Mouse (Mus musculus): ENCODE measurements at regions not wholly inside any gene's neighbourhood (a gene's known extent, or its start where the extent isn't known, plus 50 kb on each side); places are given as distances from the start of the nearest gene placed in this dataset.

DNA sequence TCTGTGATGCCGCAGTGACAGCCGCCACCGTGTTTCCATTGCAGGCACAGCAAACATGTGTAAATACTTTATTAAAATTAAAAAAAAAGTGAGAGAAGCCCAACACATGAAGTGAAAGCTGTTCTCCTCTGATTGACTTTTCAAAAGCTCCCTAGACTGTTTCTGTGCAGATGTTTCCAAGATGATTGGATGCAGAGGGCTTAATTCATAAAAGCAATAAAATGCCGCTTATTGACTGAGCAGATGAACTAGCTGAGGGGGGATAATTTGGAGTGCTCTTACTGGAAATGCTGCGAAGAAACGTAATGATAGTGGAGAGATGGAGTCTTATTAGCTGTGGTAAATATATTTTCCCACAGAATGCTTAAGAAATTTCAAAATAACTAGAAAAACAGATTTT lies 170.4 kb downstream of the Rnf144a start:
- DNase-seq, result no peak

DNA sequence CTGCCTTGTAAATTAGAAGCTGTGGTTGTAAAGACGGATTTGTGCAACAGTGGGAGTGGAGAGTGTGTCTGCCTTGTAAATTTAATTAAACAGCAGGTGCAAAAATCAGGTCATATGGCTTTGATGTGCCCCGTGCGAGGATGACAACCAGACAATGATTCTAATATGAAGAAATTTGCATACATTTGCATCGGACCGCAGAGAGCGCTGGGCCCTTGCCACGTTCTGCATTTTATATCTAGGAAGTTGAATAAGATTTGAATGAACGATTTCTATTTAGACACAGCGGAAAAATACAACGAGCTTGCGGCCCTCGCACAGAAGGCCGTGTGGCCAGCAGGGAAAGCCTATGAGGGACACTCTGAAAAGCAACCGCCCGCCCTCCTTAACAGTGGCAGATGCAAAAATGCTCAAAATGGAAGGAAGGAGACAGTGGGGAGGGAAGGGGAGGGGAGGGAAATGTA lies 187.5 kb downstream of the Rnf144a start:
- no peak for DNase-seq

DNA sequence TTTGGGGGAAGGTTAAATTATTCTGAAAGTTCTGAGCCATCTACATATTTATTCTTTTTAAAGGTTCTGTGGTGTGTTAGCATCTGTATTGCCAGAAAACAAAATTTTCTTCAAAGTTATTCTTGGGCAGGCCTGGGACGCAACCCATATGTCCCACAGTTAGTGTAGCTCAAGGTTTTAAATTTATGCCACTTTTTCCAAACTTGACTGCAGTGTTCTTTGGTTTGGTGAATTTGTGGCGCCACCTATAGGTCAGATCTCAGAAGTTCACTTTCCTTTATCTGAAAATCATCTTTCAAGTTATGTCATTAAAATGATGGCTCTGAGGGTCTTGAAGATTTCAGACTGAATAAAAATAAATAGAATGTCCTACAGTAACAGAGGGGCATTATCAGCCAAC lies 188.7 kb downstream of the Rnf144a start:
- peak; percentile 42 for DNase-seq

DNA sequence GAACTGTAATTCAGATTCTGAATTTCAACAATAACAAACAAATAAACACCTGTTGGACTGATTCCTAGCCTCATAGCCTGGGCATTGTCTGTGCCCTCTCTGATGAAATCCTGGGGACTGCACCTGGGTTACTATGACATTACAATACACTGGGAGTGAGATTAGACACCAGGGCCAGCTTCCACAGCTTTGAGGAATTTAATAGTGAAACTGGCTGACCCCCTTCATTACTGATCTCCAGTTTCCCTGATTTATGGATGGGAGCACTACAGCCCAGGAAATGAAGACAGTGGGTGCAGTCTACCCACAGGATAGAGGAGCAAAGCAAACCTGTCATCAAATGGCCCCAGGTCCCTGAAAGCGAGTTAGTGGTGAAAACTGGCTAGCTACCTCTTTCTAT lies 202.6 kb downstream of the Rnf144a start:
- DNase-seq, result no peak

DNA sequence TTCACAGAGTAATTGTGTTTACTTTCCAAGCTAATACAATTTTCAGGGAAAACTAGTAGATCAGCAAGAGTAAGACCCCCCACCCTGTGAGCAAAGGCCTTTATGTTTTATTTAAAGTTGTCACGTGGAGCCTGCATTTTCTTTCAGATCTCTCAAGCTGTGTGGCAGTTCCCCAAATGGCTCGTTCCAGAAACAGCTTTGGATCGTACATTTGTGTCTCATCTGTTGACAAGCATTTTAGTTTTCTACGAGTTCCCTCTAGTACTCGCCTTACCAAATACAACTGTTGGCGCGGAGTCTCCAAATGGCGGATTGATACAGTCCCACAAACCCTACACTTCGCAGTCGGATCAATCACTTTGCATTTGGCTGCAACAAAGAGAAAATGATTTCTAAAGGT lies 203.6 kb downstream of the Rnf144a start:
- no peak for DNase-seq

DNA sequence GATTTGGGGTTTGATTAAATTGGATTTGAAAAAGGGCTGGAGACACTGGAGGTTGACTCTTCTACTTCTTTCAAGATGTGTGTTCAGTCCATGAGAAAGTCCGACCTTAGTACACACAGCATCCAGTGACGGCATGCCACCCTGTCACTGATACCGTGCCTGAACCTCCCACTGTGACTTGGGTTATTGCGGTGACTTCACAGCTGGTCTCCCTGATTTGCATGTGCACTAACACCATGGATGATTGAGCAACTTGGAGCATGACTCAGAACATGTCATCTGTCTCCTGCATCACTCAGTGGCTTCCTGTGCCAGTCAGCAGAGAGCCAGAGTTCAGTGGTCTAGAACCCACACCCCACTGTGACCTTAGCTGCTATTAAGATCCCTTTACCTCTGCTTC lies 208.3 kb downstream of the Rnf144a start:
- DNase-seq, result no peak

DNA sequence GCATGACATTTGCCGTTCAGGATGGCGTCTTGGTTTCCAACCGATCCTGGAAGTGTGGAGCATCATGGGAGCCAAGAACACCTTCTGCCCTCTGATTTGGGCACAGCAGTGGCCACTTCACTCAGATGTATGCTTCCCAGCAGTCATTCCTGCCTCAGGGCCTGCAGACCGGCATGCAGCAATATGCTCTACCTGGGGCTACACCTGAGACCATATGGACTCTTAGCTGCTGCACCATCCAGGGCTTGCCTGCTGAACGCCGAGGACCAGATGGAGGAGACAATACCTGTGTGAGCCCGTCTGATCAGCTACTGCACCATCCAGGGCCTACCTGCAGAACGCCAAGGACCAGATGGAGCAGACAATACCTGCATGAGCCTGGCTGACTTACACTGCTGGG lies 209.0 kb downstream of the Rnf144a start:
- DNase-seq, result peak; percentile 94

DNA sequence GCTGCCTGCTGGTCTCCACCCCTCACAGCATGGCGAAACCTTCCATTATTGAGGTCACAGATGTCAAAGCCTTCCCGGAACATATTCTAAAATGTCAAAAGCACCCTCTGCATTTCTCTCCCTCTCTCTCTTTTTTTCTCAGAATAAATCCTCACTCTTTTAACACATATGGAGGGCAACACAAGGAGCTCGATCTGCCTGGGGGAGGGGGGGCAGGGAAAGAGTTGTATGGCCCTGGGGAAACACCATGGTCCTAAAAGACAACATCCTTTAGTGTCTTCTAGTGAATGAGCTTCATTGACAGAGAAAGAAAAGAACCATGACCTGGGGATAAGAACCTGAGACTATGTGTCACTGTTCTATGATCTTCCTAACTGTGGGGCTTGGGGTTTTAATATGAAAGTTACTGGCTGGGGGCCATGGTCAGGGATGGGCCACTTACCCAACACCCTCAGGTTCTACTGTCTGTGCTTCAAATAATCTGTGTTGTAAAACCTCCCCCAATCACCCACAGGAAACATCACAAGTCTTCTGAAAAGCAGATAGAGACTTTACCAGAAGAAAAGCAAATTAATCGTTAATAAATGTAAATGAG lies 223.0 kb downstream of the Rnf144a start:
- DNase-seq, result no peak

DNA sequence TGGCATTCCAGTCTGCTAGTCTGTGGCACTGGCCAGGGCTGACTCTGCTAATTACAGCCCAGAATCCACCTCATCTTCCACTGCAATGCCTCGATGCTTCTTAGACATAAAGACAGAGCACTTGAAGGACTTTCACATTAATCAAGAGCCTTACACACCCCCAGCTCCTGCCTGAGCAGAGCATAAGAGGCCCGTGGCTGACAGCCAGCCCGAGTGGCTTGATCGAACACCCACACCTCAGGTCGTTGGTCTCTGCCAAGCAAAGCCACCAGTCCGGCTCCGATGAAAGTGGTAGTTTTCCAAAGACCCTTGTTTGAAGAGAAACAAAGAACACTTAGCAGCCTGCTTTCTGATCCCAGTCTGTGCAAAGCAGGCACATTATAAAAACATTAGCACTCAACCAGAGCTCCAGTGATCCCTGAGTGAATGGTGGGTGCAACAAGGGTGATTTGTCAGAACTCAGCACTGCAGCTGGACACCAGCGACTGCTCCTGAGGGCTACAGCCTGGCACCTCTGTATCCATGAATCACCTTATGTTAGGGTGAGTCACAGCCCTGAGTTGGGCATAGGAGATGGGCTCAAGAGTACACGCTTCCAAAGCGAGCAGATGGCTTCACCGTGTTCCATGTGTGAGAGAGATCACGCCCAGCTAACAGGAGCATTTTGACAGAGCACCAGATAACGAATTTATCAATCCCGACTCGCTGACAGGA lies 223.6 kb downstream of the Rnf144a start:
- DNase-seq, result peak; percentile 80

DNA sequence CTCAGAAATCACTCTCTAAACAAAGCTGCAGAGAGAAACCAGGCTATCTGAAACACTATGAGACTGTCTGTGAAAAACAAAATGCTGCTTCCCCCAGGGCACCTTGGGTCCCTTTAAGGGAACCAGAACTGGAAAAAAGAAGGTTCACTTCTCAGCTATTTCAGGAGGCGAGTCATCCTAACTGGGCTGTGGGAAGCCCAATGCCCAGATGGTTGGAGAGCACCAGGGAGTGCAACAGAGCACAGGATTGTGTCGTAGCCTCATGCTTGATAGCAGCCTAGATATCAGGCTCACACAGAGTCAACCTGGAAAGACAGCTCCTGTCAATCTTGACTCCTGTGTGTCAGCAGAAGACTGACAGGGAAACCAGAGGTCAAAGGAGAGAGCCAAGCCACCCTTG lies 226.1 kb downstream of the Rnf144a start:
- peak; percentile 39 for DNase-seq

DNA sequence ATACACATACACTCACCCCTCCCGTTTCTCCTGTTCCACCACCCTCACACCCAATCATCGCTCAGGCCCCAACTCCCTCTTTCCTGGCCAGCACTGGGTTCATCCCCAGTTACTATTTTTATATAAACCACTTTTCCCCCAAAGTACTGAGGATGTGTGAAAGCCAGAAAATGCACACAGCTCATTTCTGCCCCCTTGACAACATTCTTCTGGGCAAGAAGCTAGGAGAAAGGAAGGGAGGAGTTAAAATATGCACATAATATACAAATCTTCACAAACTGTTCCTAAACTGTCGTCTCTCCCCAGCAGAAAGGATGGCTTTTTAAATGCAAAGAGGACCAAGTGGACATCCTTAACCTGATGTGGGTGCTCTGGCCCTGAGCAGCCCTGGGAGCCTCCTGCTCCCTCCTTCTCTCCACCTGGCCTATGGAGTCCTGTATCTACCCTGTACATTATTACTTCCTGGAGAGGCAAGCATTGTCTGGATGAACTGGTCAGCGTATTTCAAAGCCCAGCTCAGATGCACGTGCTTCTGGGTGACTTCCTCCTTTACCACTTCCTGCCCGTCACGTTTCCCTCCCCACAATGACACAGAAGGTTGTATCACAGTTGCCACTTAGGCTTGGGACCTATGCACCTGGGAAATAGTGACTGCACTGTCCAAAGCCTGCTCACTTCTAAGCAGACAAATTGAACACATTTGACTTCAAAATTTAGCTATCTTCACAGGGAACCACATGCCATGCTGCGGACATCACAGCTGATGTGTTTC lies 227.8 kb downstream of the Rnf144a start:
- DNase-seq, result no peak

DNA sequence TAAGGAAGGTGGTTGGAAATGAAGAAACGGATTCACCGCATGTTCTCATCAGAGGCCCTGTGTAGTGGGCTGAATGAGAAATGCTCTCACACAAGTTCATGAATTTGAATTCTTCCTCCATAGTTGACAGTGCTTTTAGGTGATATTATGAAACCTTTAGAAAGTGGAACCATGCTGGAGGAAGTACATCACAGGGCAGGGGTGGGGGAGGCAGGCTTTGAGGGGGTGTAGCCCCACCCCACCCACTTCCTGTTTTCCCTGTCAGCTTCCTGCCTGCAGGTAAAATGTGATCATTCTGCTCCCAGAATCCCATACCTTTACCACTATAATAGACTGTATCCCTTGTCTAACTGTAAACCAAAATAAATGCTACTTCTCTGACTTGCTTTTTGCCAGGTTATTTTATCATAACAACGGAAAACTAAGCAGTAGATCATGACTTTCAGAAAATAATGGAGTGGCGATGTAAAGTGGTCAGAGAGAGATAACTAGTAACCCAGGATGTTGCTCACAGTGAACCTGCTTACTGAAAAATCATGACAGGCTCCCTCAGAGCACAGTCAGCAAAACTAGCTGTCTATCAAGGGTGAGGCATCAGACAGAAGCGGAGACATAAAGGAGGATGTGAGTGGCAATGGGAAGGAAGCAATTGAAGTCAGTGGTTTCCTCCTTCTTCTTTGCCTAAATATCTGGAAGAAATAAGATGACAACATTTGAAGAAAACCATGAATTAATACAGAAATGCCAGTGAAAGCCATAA lies 230.2 kb downstream of the Rnf144a start:
- DNase-seq, result no peak

DNA sequence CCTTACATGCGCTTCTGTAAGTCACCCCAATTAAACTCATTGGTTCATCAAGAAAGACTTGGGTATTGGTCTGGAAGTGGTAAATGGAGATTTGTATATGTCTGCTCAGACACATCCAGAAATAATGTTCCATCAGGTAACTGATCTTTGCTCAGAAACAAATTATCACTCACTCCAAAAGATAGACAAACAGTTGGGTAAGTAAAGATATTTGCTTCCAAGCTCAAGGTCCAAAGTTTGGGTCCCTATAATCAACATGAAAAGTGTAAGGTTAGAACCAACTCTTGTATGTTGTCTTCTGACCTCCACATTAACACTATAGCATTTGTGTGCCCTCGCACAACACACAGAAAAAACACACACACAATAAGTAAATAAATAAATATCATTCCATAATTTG lies 232.0 kb downstream of the Rnf144a start:
- no peak for DNase-seq

DNA sequence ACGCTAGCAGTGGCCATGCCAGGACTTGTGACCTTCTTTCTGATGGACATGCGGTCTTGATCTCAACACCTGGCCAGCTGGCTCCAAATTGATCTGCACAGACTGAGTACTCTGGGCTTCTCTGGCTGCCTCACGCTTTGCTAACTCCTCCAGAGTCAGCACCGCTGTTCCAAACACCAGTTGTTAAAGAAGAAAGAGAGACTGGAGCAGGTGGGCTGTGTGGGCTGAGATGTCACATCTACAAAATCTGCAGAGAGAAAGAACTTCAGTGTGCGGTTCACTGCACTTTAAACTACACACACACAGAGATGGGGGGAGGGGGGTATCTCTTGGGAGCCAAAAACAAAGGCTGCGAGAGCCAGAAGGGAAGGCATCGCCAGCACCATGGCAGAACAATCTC lies 234.2 kb downstream of the Rnf144a start:
- DNase-seq, result no peak

DNA sequence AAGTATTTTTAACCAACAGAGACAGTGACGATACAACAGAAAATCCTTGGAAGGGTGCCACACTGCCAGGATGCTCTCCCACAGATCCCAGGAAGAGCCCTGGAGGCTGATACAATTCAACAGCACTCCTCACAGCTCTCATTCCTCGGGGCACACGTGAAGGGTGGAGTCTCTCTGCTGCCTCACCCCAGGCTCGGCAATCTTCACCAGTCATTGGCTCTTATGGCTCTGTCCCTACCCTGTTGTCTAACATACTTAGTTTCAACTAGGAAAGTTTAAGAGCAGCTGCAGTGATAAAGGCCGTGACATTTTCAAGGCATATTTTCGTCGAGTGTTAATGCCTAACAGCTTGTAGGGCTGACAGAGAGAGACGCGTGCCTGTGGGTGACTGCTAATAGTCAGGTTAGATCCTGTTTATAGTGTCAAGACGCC lies 238.8 kb downstream of the Rnf144a start:
- DNase-seq, result peak; percentile 61

DNA sequence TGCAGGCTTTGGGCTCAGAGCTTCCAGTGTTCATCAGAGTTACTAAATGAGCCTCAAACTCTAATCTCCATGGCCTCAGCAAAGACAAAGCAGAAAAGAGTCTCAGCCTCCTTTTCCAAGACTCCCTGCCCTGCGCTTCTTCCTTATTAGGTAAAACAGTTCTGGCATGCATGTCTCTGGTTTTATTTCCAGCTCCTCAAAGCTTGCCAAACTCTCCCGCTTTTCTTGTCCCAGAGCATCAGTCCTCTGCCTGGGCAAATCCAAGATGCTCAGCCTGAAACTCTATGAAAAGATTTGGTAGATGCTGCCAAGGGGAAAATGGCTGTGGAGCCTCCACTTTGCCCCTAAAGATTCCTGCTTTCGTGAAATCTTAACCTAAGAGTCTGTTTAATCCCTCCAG lies 251.6 kb downstream of the Rnf144a start:
- DNase-seq, result no peak

DNA sequence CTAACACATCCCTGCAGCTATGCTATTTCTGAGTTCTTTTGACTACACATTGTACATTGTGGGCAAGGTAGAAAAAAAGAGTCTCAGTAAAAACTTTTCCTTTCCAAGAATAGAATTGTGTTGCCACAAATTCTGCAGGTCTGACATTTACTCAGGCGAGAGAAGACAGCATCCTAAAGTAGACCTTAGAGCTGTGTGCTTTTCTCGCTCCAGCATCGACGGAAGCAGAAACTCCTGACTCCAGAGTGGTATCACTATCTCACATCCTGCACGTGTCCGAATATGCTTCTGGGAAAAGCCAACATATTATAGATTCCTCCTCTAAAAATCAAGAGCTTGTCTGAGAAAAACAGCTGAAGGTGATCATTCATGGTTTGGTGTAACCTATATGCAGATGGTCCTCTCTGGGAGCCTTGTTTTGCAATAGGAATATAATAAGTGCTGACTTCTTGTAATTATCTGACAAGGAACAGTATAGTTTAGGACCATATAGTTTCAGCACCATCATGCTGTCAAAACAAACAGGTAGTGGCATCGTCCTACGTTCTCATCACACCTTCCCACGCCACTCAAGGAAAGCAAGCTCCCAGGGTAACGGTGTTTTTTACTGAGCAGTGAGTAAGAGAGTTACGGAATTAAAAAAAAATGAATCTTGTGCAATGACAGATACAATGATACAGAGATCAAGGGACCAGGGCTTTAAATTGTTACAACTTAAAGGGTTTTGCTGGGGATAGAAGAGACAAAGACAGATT lies 254.0 kb downstream of the Rnf144a start:
- DNase-seq, result no peak

DNA sequence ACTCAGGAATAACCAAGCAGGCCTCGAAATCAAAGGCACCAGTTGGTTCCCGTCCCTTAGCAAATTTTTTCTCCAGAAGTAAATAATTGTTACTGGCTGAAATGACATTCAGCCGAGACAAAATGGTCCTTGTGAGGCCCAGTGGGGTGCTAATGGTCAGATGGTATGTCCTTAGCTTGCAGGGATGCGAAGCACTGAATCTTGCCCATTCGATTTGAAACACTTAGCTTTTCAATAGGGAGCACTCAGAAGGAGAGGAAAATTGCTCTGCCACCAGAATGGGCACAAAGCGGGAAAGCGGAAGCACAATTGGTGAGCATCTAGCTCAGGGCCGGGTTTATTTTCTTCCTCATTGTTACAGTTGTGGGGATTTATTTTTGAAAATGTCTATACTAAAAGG lies 262.1 kb downstream of the Rnf144a start:
- DNase-seq, result no peak

DNA sequence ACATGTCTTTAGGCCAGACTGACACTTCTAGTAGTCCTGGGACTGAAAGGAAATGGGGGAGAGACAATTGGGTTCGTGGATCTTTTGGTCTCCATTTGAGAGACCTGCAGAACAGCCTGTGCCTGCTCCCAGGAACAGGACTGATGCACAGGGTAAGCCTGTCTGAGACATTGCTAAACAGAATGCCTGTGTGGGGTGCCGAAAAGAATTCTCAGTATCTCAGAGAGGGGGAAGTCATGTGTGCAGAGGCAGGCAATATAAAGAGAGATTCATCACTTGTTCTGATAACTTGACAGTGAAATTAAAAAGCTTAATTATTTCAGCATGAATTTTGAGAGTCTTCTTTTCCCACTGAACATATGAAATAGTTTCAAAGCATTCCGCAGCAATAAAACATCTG lies 268.7 kb downstream of the Rnf144a start:
- DNase-seq, result no peak

DNA sequence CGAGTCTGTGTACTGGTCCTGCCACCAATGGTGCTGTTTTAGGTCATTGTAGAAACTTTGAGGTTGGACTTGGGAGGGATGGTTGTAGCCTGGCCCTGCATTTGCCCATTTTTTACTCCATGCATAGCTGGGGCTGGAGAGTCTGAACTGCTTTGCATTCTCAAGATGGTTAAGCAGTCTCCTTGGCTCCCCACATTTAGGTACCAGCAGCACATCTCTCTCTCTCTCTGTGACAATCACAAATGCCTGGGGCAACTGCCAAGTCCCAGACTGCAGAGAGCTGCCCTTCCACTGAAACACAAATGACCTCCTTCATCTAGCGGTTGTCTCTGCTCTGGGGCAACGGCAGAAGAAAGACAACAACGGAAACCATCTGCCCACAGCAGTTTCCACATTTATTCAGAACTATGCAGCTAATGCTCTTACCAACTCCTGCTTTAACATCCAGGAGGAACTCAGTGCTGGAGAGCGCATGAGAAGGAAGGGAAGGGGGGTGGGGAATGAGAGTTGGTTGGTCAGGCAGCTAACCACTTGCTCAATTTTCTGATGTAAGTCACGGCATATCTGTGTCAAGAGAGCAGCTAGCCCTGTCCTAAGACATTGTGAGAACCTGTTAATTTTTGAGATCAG lies 269.9 kb downstream of the Rnf144a start:
- DNase-seq, result peak; percentile 13

DNA sequence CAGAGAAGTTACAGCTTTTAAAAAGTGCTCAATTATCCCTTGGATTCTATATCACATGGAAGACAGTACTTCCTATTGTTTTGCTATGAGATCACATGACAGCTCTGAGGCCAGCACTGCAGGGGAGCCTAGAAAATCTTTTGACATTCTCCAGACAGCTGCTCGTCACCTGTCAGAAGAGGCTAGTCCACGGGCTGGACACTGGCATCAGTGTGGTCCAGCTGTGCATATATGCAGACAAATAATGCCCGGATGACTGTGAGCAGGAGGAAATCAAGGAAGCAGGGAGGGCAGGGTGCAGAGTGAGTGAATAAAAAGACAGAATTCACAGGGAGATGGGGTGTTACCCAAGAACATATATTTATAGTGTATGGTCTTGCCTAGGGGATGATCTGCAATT lies 270.4 kb downstream of the Rnf144a start:
- DNase-seq, result no peak

DNA sequence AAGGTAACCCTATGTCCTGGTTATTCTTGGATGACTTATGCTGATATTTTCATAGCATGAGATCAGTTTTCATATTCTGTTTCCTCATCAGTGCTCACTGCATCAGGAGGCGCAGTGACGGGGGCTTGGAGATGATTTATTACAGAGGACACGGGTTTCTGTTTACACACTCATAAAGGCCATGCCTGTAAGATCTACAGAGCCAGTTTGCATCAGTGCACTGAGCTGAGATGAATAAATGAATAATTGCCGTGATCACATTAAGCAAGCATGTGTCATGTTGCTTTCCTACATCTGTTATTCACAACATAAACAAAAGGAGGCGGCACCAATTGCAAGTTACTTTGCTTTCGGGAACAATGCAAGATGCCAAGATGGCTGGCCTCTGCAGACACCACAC lies 271.6 kb downstream of the Rnf144a start:
- DNase-seq, result no peak

Measured in cerebellum, adult 11 months (tissue).